Mouse (Mus musculus): ENCODE measurements at regions not wholly inside any gene's neighbourhood (a gene's known extent, or its start where the extent isn't known, plus 50 kb on each side); places are given as distances from the start of the nearest gene placed in this dataset.
"Not testable (repeated sequence)": the region's sequence is repeated elsewhere in the genome, so short reads cannot be mapped to it uniquely, and the experiment has no call there.

GRCm38 (mm10) chr17:16571403-16571802, 492.5 kb upstream of the Zfp960 start:
- no peak for ATAC-seq (ENCODE audit: extremely low read depth, insufficient number of reproducible peaks, low FRiP score, poor library complexity, severe bottlenecking)

- ATAC-seq (ENCODE audit: extremely low read depth, insufficient number of reproducible peaks, low FRiP score, poor library complexity, severe bottlenecking) = no peak
Observed at GRCm38 (mm10) chr17:16588791-16589190, 475.1 kb upstream of the Zfp960 start.

GRCm38 (mm10) chr17:16599671-16600070, 464.2 kb upstream of the Zfp960 start:
- ATAC-seq (ENCODE audit: extremely low read depth, insufficient number of reproducible peaks, low FRiP score, poor library complexity, severe bottlenecking) = no peak

GRCm38 (mm10) chr17:16612405-16612979, 451.4 kb upstream of the Zfp960 start:
- ATAC-seq (ENCODE audit: extremely low read depth, insufficient number of reproducible peaks, low FRiP score, poor library complexity, severe bottlenecking) = no peak

- no peak for ATAC-seq (ENCODE audit: extremely low read depth, insufficient number of reproducible peaks, low FRiP score, poor library complexity, severe bottlenecking)
Observed at GRCm38 (mm10) chr17:16621931-16622556, 441.9 kb upstream of the Zfp960 start.

- ATAC-seq (ENCODE audit: extremely low read depth, insufficient number of reproducible peaks, low FRiP score, poor library complexity, severe bottlenecking) = no peak
Observed at GRCm38 (mm10) chr17:16629854-16630253, 434.1 kb upstream of the Zfp960 start.

- no peak for ATAC-seq (ENCODE audit: extremely low read depth, insufficient number of reproducible peaks, low FRiP score, poor library complexity, severe bottlenecking)
Observed at GRCm38 (mm10) chr17:16633426-16633825, 430.5 kb upstream of the Zfp960 start.

- no peak for ATAC-seq (ENCODE audit: extremely low read depth, insufficient number of reproducible peaks, low FRiP score, poor library complexity, severe bottlenecking)
Observed at GRCm38 (mm10) chr17:16637463-16637862, 426.4 kb upstream of the Zfp960 start.

GRCm38 (mm10) chr17:16647942-16648341, 416.0 kb upstream of the Zfp960 start:
- ATAC-seq (ENCODE audit: extremely low read depth, insufficient number of reproducible peaks, low FRiP score, poor library complexity, severe bottlenecking) = no peak

GRCm38 (mm10) chr17:16665253-16665652, 398.7 kb upstream of the Zfp960 start:
- ATAC-seq (ENCODE audit: extremely low read depth, insufficient number of reproducible peaks, low FRiP score, poor library complexity, severe bottlenecking) = no peak

GRCm38 (mm10) chr17:16667606-16668005, 396.3 kb upstream of the Zfp960 start:
- ATAC-seq (ENCODE audit: extremely low read depth, insufficient number of reproducible peaks, low FRiP score, poor library complexity, severe bottlenecking) = no peak

GRCm38 (mm10) chr17:16704199-16704598, 359.7 kb upstream of the Zfp960 start:
- ATAC-seq (ENCODE audit: extremely low read depth, insufficient number of reproducible peaks, low FRiP score, poor library complexity, severe bottlenecking) = no peak

- no peak for ATAC-seq (ENCODE audit: extremely low read depth, insufficient number of reproducible peaks, low FRiP score, poor library complexity, severe bottlenecking)
Observed at GRCm38 (mm10) chr17:16705890-16706289, 358.0 kb upstream of the Zfp960 start.

- no peak for ATAC-seq (ENCODE audit: extremely low read depth, insufficient number of reproducible peaks, low FRiP score, poor library complexity, severe bottlenecking)
Observed at GRCm38 (mm10) chr17:16726904-16727303, 337.0 kb upstream of the Zfp960 start.

GRCm38 (mm10) chr17:16753090-16753489, 310.8 kb upstream of the Zfp960 start:
- ATAC-seq (ENCODE audit: extremely low read depth, insufficient number of reproducible peaks, low FRiP score, poor library complexity, severe bottlenecking) = no peak

GRCm38 (mm10) chr17:16770587-16770986, 293.3 kb upstream of the Zfp960 start:
- ATAC-seq (ENCODE audit: extremely low read depth, insufficient number of reproducible peaks, low FRiP score, poor library complexity, severe bottlenecking) = not testable (repeated sequence)

- no peak for ATAC-seq (ENCODE audit: extremely low read depth, insufficient number of reproducible peaks, low FRiP score, poor library complexity, severe bottlenecking)
Observed at GRCm38 (mm10) chr17:16798316-16798715, 265.6 kb upstream of the Zfp960 start.

GRCm38 (mm10) chr17:16804986-16805385, 258.9 kb upstream of the Zfp960 start:
- no peak for ATAC-seq (ENCODE audit: extremely low read depth, insufficient number of reproducible peaks, low FRiP score, poor library complexity, severe bottlenecking)

- ATAC-seq (ENCODE audit: extremely low read depth, insufficient number of reproducible peaks, low FRiP score, poor library complexity, severe bottlenecking) = no peak
Observed at GRCm38 (mm10) chr17:16818421-16818820, 245.5 kb upstream of the Zfp960 start.

- no peak for ATAC-seq (ENCODE audit: extremely low read depth, insufficient number of reproducible peaks, low FRiP score, poor library complexity, severe bottlenecking)
Observed at GRCm38 (mm10) chr17:16821716-16822115, 242.2 kb upstream of the Zfp960 start.

GRCm38 (mm10) chr17:16839152-16839551, 224.8 kb upstream of the Zfp960 start:
- no peak for ATAC-seq (ENCODE audit: extremely low read depth, insufficient number of reproducible peaks, low FRiP score, poor library complexity, severe bottlenecking)
